Mouse (Mus musculus) left cerebral cortex, postnatal 10 days (tissue): ENCODE results near the gene Medag. TPM values are rescaled to one million over a fixed set of nuclear protein-coding genes. Genes with fewer than 3 reads are reported as not detected.

Experiments used
- DNase-seq, 2 experiments: peaks; one replicate each; pipeline ENCODE4 v3.0.0; 2021 to 2022; ENCODE audit warnings: low spot score in 2 of 2, mixed read lengths in 1 of 2; ENCODE audit errors: extremely low spot score in 1 of 2
- intact Hi-C: fragments of 180-260 bp; cut with DNase I; formaldehyde crosslinking; loops from one replicate; pipeline ENCODE4 v1.15.1; 2025
- total RNA-seq, 2 experiments: library from RNA; stranded (reverse); gene quantifications; 2 replicates each; pipeline ENCODE4 v1.2.3; 2021

Gene Medag
- total RNA-seq, 2 experiments from 2014 or later = 2.7 to 3.5 TPM

DNA sequence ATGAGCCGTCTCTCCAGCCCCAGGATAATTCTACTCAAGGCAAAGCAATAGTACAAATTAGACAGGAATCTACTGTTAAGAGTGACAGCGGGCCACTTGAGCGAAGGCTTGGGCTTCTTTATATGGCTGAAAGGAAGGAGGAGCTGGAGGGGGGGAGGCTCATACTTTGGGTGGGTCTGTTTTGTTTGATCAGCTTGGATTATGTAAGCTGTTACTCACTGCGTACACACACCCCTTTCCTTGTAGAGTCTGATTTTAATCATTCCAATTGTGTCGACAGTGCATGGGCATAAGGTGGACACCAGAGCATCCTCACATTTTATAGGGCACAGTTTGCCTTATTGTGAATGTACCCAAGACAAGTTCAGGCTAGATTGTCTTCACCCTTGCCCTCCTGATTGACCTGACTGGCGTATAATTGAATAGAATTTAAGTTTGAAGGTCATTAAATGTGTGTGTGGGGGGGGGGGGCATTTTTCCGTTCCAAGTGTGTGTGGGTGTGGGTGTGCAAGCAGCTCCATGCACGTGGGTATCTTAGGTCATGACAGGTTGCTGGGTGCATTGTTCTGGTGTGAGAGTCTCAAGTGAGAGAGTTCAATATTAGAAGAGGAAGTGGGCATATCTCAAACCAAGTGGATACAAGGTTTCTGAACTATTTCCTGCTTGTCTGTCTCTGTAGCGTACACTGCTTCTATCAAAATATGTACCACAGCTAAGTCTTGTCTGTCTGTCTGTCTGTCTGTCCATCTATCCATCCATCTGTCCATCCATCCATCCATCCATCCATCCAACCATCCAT, 3.0 kb downstream of the Medag start:
- intact Hi-C loops = no loop called here

DNA sequence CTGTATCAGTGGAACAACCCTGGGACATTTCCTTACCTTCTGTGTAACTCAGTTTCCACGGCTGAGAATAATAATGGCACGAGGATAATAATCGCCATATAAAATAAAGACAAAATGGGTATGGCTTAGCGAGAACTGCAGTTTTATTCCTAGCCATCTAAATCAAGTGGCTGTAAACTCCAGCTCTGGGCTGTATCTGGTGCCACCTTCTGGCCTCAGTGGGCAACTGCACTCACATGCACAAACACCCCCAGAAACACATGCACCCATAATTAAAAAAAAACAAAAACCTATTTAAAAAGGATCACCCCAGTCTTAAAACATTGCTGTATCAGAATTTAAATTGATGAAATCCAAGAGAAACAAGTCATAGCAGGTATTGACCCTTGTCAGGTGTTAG, 5.8 kb downstream of the Medag start:
- DNase-seq = no peak
- intact Hi-C loops = no loop called here

More for the DNA sequence above, 3.0 kb downstream of the Medag start:
- DNase-seq = no peak

DNA sequence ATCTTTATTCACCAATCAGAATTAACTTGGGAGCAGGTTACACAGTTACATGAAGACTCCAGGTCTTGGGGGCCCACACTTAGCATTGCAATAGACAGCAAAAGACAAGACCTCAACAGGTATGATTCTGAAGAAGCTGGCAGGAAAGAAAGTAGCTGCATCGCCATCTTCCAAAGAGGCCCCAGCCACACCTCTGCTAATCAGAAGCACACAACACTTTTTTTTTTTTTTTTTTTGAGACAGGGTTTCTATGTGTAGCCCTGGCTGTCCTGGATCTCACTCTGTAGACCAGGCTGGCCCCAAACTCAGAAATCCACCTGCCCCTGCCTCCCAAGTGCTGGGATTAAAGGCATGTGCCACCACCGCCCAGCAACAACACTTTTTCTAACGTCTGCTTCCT, 15.0 kb downstream of the Medag start:
- intact Hi-C loops = no loop called here
- no peak for DNase-seq

DNA sequence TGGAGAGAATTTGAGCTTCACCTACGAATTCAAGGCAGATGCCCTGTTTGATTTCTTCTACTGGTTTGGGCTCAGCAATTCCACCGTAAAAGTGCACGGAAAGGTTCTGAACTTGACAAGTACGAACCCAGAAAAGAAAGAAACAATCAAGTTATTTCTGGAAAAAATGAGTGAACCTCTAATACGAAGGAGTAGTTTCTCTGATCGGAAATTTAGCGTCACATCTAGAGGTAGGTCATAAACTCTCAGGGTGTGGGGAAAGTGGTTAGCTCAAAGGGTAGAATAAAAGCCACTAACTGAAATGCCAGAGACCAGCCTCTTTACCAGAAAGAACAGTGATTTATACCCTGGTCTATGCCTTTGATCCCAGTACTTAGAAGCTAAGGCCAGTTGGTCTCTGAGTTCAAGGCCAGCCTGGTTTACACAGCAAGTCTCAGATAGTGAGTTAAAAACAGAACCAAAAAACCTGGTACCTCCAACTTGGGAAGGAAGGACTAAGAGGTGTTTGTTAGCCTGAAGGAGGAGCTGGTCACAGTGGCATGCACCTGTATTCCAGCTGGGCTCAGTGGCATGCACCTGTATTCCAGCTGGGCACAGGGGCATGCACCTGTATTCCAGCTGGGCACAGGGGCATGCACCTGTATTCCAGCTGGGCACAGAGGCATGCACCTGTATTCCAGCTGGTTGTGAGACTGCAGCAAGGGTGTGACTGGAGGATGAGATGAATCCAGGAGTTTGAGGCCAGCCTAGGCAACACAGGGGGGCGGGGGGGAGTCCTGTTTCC, 15.9 kb downstream of the Medag start:
- no peak for DNase-seq
- intact Hi-C loops = no loop called here

DNA sequence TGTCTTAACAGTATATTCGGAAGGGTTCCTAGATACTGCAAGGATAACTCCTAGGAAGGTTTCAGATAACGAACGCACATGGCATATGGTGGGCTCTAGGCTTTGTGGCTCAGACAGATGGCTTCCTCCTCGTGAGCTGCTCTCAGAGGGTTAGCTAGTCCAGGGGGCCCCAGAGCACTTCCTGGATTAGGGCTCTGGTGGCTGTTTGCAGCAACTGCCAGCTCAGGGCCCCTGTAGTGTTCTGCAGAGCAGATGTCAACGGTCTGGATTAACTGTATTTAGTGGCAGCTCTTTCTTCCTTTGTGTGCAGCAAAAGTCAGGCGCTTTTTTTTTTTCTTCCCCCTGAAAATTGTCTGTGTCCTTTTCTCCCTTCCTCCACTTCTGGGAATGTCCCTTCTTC, 16.8 kb downstream of the Medag start:
- intact Hi-C loops = no loop called here
- no peak for DNase-seq

DNA sequence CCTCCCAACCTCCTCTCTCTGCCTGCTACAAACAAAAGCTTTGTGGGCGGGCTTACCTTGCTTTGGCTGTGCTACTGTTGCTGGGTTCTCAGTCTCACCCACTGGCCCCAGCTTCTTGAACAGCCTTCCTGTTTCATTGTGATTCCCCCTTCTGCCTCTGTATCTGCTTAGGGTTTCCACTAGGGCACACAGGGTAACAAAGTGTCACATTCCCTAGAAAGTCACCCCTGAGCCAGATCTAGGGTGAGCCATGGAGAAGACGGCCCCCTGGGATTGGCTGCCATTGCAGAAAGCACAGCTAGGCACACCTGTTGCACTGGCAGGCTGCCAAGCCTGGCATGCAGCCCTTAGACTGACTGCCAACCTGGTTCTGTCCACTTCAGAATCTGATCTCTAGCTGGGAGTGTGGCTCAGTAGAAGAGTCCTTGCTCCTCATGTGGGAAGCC, 17.3 kb downstream of the Medag start:
- DNase-seq = peak in 1 of 2 experiments; percentile 48
- intact Hi-C loops = no loop called here

DNA sequence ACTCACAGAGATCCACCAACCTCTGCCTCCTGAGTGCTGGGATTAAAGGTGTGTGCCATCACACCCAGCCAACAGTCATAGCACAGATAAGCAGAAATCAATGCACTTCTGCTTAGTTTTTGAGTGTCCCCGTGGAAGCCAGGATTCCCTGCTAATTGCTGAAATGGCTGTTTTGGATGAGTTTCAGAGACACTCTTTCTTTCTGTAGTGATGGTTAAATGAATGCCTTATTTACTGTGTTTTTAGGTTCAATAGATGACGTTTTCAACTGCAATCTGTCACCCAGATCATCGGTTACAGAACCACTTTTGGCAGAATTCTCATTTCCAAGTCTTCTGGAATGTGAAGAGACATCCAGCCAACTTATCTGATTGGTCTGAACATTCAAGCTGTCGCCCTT, 18.0 kb downstream of the Medag start:
- intact Hi-C loops = no loop called here
- no peak for DNase-seq

DNA sequence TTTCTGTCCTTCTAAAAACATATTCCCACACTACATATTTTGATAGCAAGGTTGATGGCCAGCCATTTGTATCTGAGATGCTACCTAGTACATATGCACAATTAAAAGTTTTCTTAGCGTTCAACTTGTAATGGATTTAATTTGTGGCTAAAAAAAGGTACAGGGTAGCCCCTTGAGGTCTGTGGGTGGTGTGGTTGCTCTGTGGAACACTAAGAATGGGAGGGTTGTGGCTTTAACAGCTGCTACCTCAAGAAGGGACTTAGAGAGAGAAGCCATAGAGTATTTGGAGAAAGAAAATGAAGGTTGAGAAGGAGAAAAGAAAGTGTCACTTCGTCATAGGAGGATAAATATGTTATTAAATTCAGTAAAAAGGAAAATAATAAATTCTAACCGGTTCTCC, 19.4 kb downstream of the Medag start:
- intact Hi-C loops = no loop called here
- no peak for DNase-seq

DNA sequence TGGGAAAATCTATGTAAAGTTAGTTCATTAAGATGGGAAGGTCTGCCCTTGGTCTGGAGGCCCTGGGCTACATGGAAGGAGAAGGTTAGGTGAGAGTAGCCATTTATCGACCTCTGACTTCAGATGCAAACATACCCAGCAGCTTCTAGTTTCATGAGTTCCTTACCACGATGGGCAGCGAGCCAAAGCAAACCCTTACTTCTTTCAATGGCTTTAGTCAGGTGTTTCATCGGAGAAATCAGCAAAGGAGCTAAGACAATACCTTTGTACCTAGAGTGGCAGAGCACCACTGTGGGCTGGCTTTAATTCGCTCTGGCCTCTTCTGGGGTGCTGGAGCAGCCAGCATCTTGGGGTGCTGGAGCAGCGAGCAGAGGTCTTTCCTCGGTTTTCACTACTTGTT, 22.1 kb downstream of the Medag start:
- no peak for DNase-seq
- intact Hi-C loops = no loop called here

DNA sequence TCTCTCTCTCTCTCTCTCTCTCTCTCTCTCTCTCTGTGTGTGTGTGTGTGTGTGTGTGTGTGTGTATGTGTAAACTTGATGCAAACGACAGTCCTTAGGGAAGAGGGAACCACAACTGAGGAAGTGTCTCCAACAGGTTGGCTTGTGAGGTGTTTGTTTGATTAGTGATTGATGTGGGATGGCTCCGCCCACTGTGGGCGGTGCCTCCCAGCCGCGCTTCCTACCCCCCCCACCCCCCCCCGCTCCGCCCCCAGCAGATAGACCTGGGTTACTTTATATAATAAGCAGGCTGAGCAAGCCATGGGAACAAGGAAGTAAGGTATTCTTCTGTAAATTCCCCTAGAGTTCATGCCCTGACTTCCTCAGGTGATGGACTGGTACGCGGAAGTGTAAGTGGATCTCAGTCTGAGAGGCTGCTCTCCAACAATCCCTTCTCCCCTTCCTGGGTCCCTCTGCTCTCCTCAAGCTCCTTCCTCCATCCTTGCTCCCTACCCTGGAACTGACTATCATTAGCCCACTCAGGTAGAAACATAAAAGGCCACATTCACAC, 22.7 kb downstream of the Medag start:
- no peak for DNase-seq
- intact Hi-C loops = no loop called here

DNA sequence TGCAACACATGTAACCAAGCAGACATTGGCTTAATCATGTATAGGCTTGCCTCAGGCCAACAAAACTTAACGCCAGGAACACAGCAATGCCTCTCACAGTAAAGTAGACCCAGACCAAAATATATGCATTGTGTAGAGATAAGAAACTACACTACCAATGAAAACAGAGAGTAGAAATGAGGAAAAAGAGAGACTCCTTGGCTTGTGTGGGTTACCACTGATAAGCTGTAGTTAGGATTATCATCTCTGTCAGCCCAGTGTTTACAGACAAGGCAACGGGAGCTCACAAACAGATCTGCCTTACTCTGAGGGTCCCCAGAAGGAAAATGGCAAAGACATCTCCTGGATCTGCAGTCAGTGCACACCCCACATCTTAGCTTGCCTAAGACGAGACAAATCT, 25.0 kb downstream of the Medag start:
- no peak for DNase-seq
- intact Hi-C loops = no loop called here

DNA sequence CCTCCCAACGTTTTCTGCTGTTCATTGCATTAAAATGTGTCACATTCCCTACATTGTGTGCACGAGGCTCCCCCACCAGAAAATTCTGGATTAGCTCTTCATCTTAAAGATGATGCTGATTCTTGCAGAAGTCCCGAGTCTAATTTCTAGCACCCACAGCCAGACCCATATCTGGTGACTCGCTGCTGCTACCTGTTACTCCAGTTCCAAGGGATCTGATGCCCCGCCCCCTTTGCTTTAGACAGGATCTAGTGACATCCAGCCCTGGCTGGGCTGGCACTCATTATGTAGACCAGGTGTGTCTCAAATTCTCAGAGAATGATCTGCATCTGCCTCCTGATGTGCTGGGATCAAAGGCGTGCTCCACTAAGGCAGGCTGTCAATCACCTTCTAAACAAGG, 25.6 kb downstream of the Medag start:
- intact Hi-C loops = no loop called here
- no peak for DNase-seq

DNA sequence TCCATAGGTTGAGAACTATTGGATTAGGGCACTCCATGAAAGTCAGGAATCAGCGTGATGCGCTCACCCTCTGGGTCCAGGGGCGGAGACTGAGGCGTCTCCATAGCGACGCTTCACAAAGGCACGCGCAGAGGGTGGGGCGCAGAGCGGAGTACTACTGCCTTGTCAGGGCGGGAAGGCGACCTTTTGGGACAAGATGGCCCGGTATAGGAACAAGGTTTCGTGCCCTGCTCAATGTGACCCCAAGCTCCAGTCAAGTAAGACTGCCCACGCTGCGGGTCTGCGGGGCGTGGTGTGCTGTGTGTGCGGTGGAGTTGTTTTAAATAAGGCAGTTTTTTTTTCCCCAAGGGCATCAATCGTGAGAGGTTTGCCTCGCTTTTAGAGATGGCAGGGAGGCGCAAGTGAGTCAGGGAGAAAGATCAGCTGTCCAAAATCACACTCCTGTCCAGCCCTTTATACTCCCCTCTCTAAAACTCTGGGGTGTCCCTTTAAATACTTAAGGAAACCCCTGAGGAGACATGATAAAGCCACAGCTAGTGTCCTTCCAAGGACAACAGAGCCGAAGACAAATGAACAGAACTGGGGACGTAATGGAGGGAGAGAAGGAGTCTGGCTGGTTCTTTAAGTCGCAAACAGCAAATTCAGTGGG, 28.1 kb downstream of the Medag start, which contains the start of gene Tex26:
Tex26 (plus strand) TSS at position 130 of the 649 bp plus-strand sequence.
- intact Hi-C loops = no loop called here

DNA sequence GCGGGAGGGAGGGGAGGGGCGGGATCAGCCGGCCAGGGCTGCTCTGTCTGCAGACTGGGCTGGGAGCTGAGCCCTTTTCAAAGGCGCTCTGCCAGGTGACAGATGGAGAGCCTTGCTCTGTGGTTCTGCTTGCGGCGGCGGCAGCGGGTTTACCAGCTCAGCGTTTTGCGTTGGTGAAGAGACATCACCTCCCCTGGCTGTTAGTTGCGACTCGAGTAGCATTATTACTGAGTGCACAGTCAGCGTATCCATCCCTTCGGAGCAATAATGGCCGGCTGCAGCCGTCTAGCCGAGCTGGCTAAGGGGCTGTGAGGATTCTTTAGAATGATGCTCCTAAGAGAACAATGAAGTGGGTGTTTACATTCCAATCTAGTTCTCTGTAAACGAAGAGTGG, 28.6 kb downstream of the Medag start:
- DNase-seq = peak; percentile 60 to 78
- intact Hi-C loops = no loop called here

More for the DNA sequence above, 28.1 kb downstream of the Medag start, which contains the start of gene Tex26:
- DNase-seq = peak; percentile 40 to 86

DNA sequence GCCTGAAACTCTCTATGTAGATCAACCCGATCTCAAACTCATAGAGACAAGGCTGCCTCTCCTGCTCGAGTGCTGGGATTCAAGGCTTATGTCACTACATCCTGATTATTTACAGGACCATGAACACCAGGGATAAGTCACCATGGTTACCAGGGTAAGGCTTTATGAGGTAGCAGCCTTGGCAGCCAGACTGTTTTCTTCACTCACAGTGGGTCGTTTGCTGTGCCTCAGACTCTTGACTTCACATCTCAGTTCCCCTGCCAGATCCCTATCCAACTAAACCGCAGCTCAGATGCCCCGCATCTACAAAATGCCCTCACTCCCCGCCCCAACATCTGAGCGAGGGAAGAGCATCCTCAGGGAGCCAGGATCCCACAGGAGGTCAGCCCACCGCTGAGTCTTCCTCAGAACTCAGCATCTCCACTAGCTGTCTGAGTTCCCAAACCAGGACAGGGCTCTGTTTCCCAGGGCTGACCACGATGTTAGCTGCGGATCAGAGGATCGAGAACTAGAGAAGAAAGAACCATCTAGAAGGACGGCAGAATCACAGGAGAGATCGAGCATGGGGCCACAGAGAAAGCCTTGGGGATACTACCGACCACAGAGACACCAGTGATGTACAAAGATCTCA, 30.2 kb downstream of the Medag start:
- intact Hi-C loops = no loop called here
- DNase-seq = no peak

DNA sequence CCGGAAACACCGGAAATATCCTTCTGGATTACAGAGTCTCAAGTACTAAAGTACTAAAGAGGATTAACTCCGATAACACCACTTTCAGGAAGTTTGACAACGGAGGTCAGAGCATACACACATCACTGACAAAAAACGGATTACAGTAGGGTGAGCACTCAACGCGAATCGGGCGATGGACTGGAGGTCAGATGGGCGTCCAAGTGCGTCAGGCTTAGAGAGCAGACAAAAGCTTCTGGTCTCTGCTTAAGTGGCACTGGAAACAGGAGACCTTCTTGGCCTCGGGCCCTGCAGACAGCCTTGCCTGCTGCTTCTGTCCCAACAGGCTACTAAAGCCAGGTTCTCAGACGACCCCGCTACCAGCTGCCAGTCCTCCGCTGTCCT, 30.7 kb downstream of the Medag start:
- DNase-seq = no peak
- intact Hi-C loops = no loop called here

DNA sequence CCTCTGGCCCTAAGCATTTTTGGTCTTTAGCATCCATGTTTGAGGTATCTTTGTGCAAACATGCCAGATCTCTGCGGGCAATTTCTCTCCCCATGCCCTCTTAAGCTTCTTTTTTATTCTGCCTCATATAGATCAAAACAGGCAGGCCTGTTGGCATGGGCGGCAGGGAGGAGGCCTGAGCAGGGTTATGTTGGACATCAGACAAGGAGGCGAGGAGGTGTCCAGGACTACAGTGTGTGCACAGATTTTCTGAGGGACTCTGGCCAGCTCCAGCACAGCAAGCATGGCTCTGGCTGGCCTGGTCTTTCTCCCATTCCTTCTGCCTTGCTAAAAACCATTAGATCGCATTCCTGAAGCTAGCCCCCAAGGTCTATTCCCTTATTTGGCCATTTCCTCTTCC, 32.9 kb downstream of the Medag start:
- intact Hi-C loops = no loop called here
- DNase-seq = no peak

DNA sequence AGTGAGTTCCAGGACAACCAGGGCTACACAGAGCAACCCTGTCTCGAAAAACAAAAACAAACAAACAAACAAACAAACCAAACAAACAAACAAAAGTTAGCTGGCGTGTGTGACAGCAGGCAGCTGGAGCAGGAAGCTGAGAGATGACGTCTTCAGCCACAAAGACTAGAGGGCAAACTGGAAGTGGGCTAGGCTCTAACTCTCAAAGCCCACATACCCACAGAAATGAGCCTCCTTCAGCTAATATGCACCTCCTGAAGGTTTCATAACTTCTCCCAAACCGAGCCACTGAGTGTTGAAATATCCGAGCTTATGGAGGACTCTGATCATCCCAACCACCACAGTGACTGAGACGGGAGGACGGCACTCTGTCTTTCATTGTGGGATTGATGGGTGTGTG, 34.9 kb downstream of the Medag start:
- DNase-seq = no peak
- intact Hi-C loops = no loop called here

DNA sequence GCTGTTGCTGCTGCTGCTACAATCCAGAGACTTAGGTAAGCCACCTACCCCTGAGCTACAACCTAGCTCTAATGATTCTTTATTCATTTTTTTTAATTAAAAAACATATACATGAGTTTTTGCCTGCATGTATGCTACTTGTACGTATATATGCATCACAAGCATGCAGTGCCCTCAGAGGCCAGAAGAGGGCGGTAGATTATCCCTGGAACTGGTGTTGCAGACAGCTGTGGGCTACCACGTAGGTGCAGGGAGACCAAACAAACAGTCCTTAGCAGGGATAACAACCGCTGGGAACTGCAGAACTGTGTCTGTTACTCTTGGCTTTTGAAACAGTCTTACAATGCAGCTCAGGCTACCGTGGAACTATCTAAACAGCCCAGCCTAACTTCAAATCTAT, 36.2 kb downstream of the Medag start:
- DNase-seq = no peak
- intact Hi-C loops = no loop called here
